Mouse (Mus musculus) heart, embryonic 16.5 days (tissue): ENCODE measurements at regions not wholly inside any gene's neighbourhood (a gene's known extent, or its start where the extent isn't known, plus 50 kb on each side); places are given as distances from the start of the nearest gene placed in this dataset.

ENCODE experiments used
- ATAC-seq: fragments of 200-750 bp; cut with Nextera tagmentation; replicated peaks from 2 replicates; pipeline ENCODE4 v1.8.0; 2017; ENCODE audit warnings: moderate number of reproducible peaks; ENCODE audit not compliant: insufficient read depth, low FRiP score; ENCODE audit errors: extremely low read depth
- H3K27ac ChIP-seq: fragments of 300-500 bp; sonication (generic); 2 replicates; pipeline ENCODE4 v1.5.1; 2014; ENCODE audit warnings: mild to moderate bottlenecking, low read length, control low read depth, moderate library complexity
- H3K27me3 ChIP-seq: fragments of 300-500 bp; sonication (generic); 2 replicates; pipeline ENCODE4 v1.6.1; 2014; ENCODE audit warnings: low read length, mixed read lengths; ENCODE audit not compliant: control insufficient read depth, insufficient read depth
- H3K36me3 ChIP-seq: fragments of 300-500 bp; sonication (generic); 2 replicates; pipeline ENCODE4 v1.6.1; 2014; ENCODE audit not compliant: control insufficient read depth, insufficient read depth
- H3K4me1 ChIP-seq: fragments of 300-500 bp; sonication (generic); 2 replicates; pipeline ENCODE4 v1.6.1; 2014; ENCODE audit warnings: low read length, mixed read lengths; ENCODE audit not compliant: control insufficient read depth, insufficient read depth
- H3K4me2 ChIP-seq: fragments of 300-500 bp; sonication (generic); 2 replicates; pipeline ENCODE4 v1.6.1; 2014; ENCODE audit warnings: low read depth, mild to moderate bottlenecking, control low read depth, low read length
- H3K4me3 ChIP-seq: fragments of 300-500 bp; sonication (generic); 2 replicates; pipeline ENCODE4 v1.5.1; 2014; ENCODE audit warnings: mild to moderate bottlenecking, control low read depth, low read length
- H3K9ac ChIP-seq: fragments of 300-500 bp; sonication (generic); 2 replicates; pipeline ENCODE4 v1.6.1; 2014; ENCODE audit warnings: low read length, control low read depth
- H3K9me3 ChIP-seq: fragments of 300-500 bp; sonication (generic); replicated peaks from 2 replicates; pipeline ENCODE4 v1.6.1; 2016; ENCODE audit warnings: low read length; ENCODE audit not compliant: control insufficient read depth
- WGBS: fragments of 180-500 bp; shearing (Covaris S2); extraction: QIAGEN DNeasy Blood & Tissue Kit; methylation state at CpG from one replicate; pipeline ENCODE4 v1.1.7; 2014; 5-methylcytosine and 5-hydroxymethylcytosine counted together

- whole genome bisulfite sequencing: 70% methylated on average over 8 of the region's 8 CpGs
Observed at GRCm38 (mm10) chr11:111913891-111914290, 847.9 kb downstream of the Kcnj2 start.

GRCm38 (mm10) chr11:111926336-111926735 is 855.7 kb upstream of the Sox9 start:
- whole genome bisulfite sequencing: 100% methylated on average over 1 of the region's 1 CpGs
- H3K4me3 ChIP-seq: no peak overlapping the region
- H3K9me3 ChIP-seq: no peaks in the 10 kb centered on the region
- H3K27me3 ChIP-seq: no peaks in the 10 kb centered on the region
- no peaks in the 10 kb centered on the region for H3K36me3 ChIP-seq
- no peak overlapping the region for H3K9ac ChIP-seq
- H3K4me1 ChIP-seq: no peaks in the 10 kb centered on the region
- no peak for ATAC-seq
- H3K4me2 ChIP-seq: no peak overlapping the region
- H3K27ac ChIP-seq: no peak overlapping the region

More at GRCm38 (mm10) chr11:111913891-111914290, 847.9 kb downstream of the Kcnj2 start:
- Histone ChIP-seq H3K9me3 (no peaks in the 10 kb centered on the region), H3K36me3 (no peaks in the 10 kb centered on the region), H3K4me3 (no peak overlapping the region), H3K9ac (no peak overlapping the region), H3K27ac (no peak overlapping the region), H3K27me3 (no peaks in the 10 kb centered on the region), H3K4me2 (no peak overlapping the region), H3K4me1 (no peaks in the 10 kb centered on the region)
- no peak for ATAC-seq

- H3K27ac ChIP-seq: no peak overlapping the region
- 77% methylated on average over 10 of the region's 10 CpGs for WGBS
- no peaks in the 10 kb centered on the region for H3K36me3 ChIP-seq
- H3K4me3 ChIP-seq: no peak overlapping the region
- H3K4me1 ChIP-seq: no peaks in the 10 kb centered on the region
- no peaks in the 10 kb centered on the region for H3K9me3 ChIP-seq
- H3K4me2 ChIP-seq: no peak overlapping the region
- no peak overlapping the region for H3K9ac ChIP-seq
- no peak for ATAC-seq
- H3K27me3 ChIP-seq: no peaks in the 10 kb centered on the region
Observed at GRCm38 (mm10) chr11:111929366-111929765, 852.7 kb upstream of the Sox9 start.

- Histone ChIP-seq H3K4me3 (no peak overlapping the region), H3K36me3 (no peaks in the 10 kb centered on the region), H3K27ac (no peak overlapping the region), H3K4me1 (no peaks in the 10 kb centered on the region), H3K4me2 (no peak overlapping the region), H3K27me3 (no peaks in the 10 kb centered on the region), H3K9ac (no peak overlapping the region), H3K9me3 (no peaks in the 10 kb centered on the region)
- WGBS: 66% methylated on average over 1 of the region's 1 CpGs
- no peak for ATAC-seq
Observed at GRCm38 (mm10) chr11:111932052-111932451, 850.0 kb upstream of the Sox9 start.

- no peak overlapping the region for H3K4me2 ChIP-seq
- 63% methylated on average over 8 of the region's 8 CpGs for WGBS
- no peaks in the 10 kb centered on the region for H3K27me3 ChIP-seq
- no peak overlapping the region for H3K9ac ChIP-seq
- no peak for ATAC-seq
- no peak overlapping the region for H3K27ac ChIP-seq
- H3K4me1 ChIP-seq: no peaks in the 10 kb centered on the region
- H3K4me3 ChIP-seq: no peak overlapping the region
- H3K9me3 ChIP-seq: no peaks in the 10 kb centered on the region
- H3K36me3 ChIP-seq: no peaks in the 10 kb centered on the region
Observed at GRCm38 (mm10) chr11:111944282-111944681, 837.7 kb upstream of the Sox9 start.

GRCm38 (mm10) chr11:111945806-111946205 is 836.2 kb upstream of the Sox9 start:
- Histone ChIP-seq H3K4me1 (no peaks in the 10 kb centered on the region), H3K4me2 (no peak overlapping the region), H3K27me3 (no peaks in the 10 kb centered on the region), H3K9me3 (no peaks in the 10 kb centered on the region), H3K36me3 (no peaks in the 10 kb centered on the region), H3K9ac (no peak overlapping the region), H3K4me3 (no peak overlapping the region), H3K27ac (no peak overlapping the region)
- no peak for ATAC-seq

GRCm38 (mm10) chr11:111947671-111948070 is 834.4 kb upstream of the Sox9 start:
- no peak for ATAC-seq
- Histone ChIP-seq H3K4me2 (no peak overlapping the region), H3K9me3 (no peaks in the 10 kb centered on the region), H3K4me1 (no peaks in the 10 kb centered on the region), H3K36me3 (no peaks in the 10 kb centered on the region), H3K27ac (no peak overlapping the region), H3K9ac (no peak overlapping the region), H3K27me3 (no peaks in the 10 kb centered on the region), H3K4me3 (no peak overlapping the region)
- 87% methylated on average over 6 of the region's 6 CpGs for WGBS

- Histone ChIP-seq H3K9ac (no peak overlapping the region), H3K27me3 (no peaks in the 10 kb centered on the region), H3K4me2 (no peak overlapping the region), H3K9me3 (no peaks in the 10 kb centered on the region), H3K4me3 (no peak overlapping the region), H3K27ac (no peak overlapping the region), H3K36me3 (no peaks in the 10 kb centered on the region), H3K4me1 (no peaks in the 10 kb centered on the region)
- 59% methylated on average over 5 of the region's 5 CpGs for WGBS
- no peak for ATAC-seq
Observed at GRCm38 (mm10) chr11:111953421-111953820, 828.6 kb upstream of the Sox9 start.

- no peaks in the 10 kb centered on the region for H3K36me3 ChIP-seq
- H3K4me2 ChIP-seq: no peak overlapping the region
- no peaks in the 10 kb centered on the region for H3K4me1 ChIP-seq
- no peak for ATAC-seq
- H3K4me3 ChIP-seq: no peak overlapping the region
- no peaks in the 10 kb centered on the region for H3K9me3 ChIP-seq
- H3K27ac ChIP-seq: no peak overlapping the region
- 60% methylated on average over 5 of the region's 5 CpGs for WGBS
- H3K27me3 ChIP-seq: no peaks in the 10 kb centered on the region
- H3K9ac ChIP-seq: no peak overlapping the region
Observed at GRCm38 (mm10) chr11:111957721-111958287, 824.2 kb upstream of the Sox9 start.
